Mouse (Mus musculus): Measurements from ENCODE around the gene Efna2. TPM values are rescaled to one million over a fixed set of nuclear protein-coding genes. Genes with fewer than 3 reads are reported as not detected.

Efna2 gene
- polyA plus RNA-seq, 1 experiment from 2014 or later = 12.1 TPM

GRCm38 (mm10) chr10:80152873-80153260 lies 26.4 kb upstream of the Efna2 start:
- H3K4me1 ChIP-seq (replicated peaks; ENCODE audit: control insufficient read depth, insufficient read depth, low read length) = peaks cover 64% of the 10 kb centered on the region

GRCm38 (mm10) chr10:80153713-80154112 lies 25.6 kb upstream of the Efna2 start:
- Histone ChIP-seq H3K4me2 (ENCODE audit: low read depth, low read length) (no peak overlapping the region), H3K36me3 (ENCODE audit: control insufficient read depth, insufficient read depth, low read length) (peaks cover 48% of the 10 kb centered on the region), H3K4me3 (ENCODE audit: low read length) (no peak overlapping the region), H3K9me3 (ENCODE audit: control insufficient read depth, low read length) (no peaks in the 10 kb centered on the region), H3K4me1 (replicated peaks; ENCODE audit: control insufficient read depth, insufficient read depth, low read length) (peaks cover 72% of the 10 kb centered on the region), H3K27ac (ENCODE audit: low read length) (no peak overlapping the region; the same call in 1 of the 2 replicates), H3K9ac (ENCODE audit: low read length) (peak overlapping the region; percentile 98; the same call in 1 of the 2 replicates), H3K27me3 (ENCODE audit: control insufficient read depth, insufficient read depth, low read depth, low read length) (no peaks in the 10 kb centered on the region)
- ATAC-seq (ENCODE audit: low read depth) = no peak
- WGBS = 68% methylated on average over 19 of the region's 19 CpGs

More at GRCm38 (mm10) chr10:80152873-80153260, 26.4 kb upstream of the Efna2 start:
- WGBS = 13% methylated on average over 3 of the region's 3 CpGs
- peak overlapping the region; percentile 96 for H3K4me2 ChIP-seq (ENCODE audit: low read depth, low read length)
- no peak for ATAC-seq (ENCODE audit: low read depth)
- no peaks in the 10 kb centered on the region for H3K9me3 ChIP-seq (ENCODE audit: control insufficient read depth, low read length)
- peak overlapping the region; percentile 97 for H3K27ac ChIP-seq (ENCODE audit: low read length)
- no peaks in the 10 kb centered on the region for H3K27me3 ChIP-seq (ENCODE audit: control insufficient read depth, insufficient read depth, low read depth, low read length)
- peak overlapping the region; percentile 88 for H3K4me3 ChIP-seq (ENCODE audit: low read length)
- peaks cover 48% of the 10 kb centered on the region for H3K36me3 ChIP-seq (ENCODE audit: control insufficient read depth, insufficient read depth, low read length)
- peak overlapping the region; percentile 98 for H3K9ac ChIP-seq (ENCODE audit: low read length)

- no peak for ATAC-seq (ENCODE audit: low read depth)
- Histone ChIP-seq H3K4me1 (replicated peaks; ENCODE audit: control insufficient read depth, insufficient read depth, low read length) (peaks cover 78% of the 10 kb centered on the region), H3K9me3 (ENCODE audit: control insufficient read depth, low read length) (no peaks in the 10 kb centered on the region), H3K4me2 (ENCODE audit: low read depth, low read length) (no peak overlapping the region), H3K4me3 (ENCODE audit: low read length) (no peak overlapping the region), H3K9ac (ENCODE audit: low read length) (no peak overlapping the region), H3K36me3 (ENCODE audit: control insufficient read depth, insufficient read depth, low read length) (peaks cover 48% of the 10 kb centered on the region), H3K27ac (ENCODE audit: low read length) (no peak overlapping the region), H3K27me3 (ENCODE audit: control insufficient read depth, insufficient read depth, low read depth, low read length) (no peaks in the 10 kb centered on the region)
- 80% methylated on average over 7 of the region's 7 CpGs for WGBS
These were observed 24.9 kb upstream of the Efna2 start for GRCm38 (mm10) chr10:80154384-80154783.

GRCm38 (mm10) chr10:80155277-80155676 lies 24.0 kb upstream of the Efna2 start:
- no peak overlapping the region for H3K4me3 ChIP-seq (ENCODE audit: low read length)
- no peak overlapping the region for H3K4me2 ChIP-seq (ENCODE audit: low read depth, low read length)
- WGBS = 9% methylated on average over 1 of the region's 1 CpGs
- peaks cover 82% of the 10 kb centered on the region for H3K4me1 ChIP-seq (replicated peaks; ENCODE audit: control insufficient read depth, insufficient read depth, low read length)
- H3K27ac ChIP-seq (ENCODE audit: low read length) = 0 out of 2 replicates have a peak overlapping the region, but pooled peaks have one; percentile 73
- H3K27me3 ChIP-seq (ENCODE audit: control insufficient read depth, insufficient read depth, low read depth, low read length) = no peaks in the 10 kb centered on the region
- H3K36me3 ChIP-seq (ENCODE audit: control insufficient read depth, insufficient read depth, low read length) = peaks cover 48% of the 10 kb centered on the region
- H3K9ac ChIP-seq (ENCODE audit: low read length) = no peak overlapping the region
- no peak for ATAC-seq (ENCODE audit: low read depth)
- H3K9me3 ChIP-seq (ENCODE audit: control insufficient read depth, low read length) = no peaks in the 10 kb centered on the region

- Histone ChIP-seq H3K27ac (ENCODE audit: low read length) (peak overlapping the region; percentile 73), H3K4me3 (ENCODE audit: low read length) (no peak overlapping the region), H3K4me1 (replicated peaks; ENCODE audit: control insufficient read depth, insufficient read depth, low read length) (peaks cover 91% of the 10 kb centered on the region), H3K9me3 (ENCODE audit: control insufficient read depth, low read length) (no peaks in the 10 kb centered on the region), H3K4me2 (ENCODE audit: low read depth, low read length) (no peak overlapping the region), H3K27me3 (ENCODE audit: control insufficient read depth, insufficient read depth, low read depth, low read length) (no peaks in the 10 kb centered on the region), H3K9ac (ENCODE audit: low read length) (peak overlapping the region; percentile 22; the same call in 1 of the 2 replicates), H3K36me3 (ENCODE audit: control insufficient read depth, insufficient read depth, low read length) (peaks cover 48% of the 10 kb centered on the region)
- ATAC-seq (ENCODE audit: low read depth) = no peak
- 72% methylated on average over 29 of the region's 29 CpGs for WGBS
These were observed 23.1 kb upstream of the Efna2 start for GRCm38 (mm10) chr10:80156002-80156751.

- H3K4me2 ChIP-seq (ENCODE audit: low read depth, low read length) = no peak overlapping the region
- H3K9ac ChIP-seq (ENCODE audit: low read length) = peak overlapping the region; percentile 22; the same call in 1 of the 2 replicates
- no peaks in the 10 kb centered on the region for H3K9me3 ChIP-seq (ENCODE audit: control insufficient read depth, low read length)
- WGBS = 40% methylated on average over 7 of the region's 7 CpGs
- peak overlapping the region; percentile 73 for H3K27ac ChIP-seq (ENCODE audit: low read length)
- peaks cover 45% of the 10 kb centered on the region for H3K36me3 ChIP-seq (ENCODE audit: control insufficient read depth, insufficient read depth, low read length)
- ATAC-seq (ENCODE audit: low read depth) = no peak
- H3K4me3 ChIP-seq (ENCODE audit: low read length) = no peak overlapping the region
- H3K4me1 ChIP-seq (replicated peaks; ENCODE audit: control insufficient read depth, insufficient read depth, low read length) = peaks cover 94% of the 10 kb centered on the region
- no peaks in the 10 kb centered on the region for H3K27me3 ChIP-seq (ENCODE audit: control insufficient read depth, insufficient read depth, low read depth, low read length)
These were observed 22.6 kb upstream of the Efna2 start for GRCm38 (mm10) chr10:80156752-80157053.

GRCm38 (mm10) chr10:80157141-80157929 lies 21.9 kb upstream of the Efna2 start:
- Histone ChIP-seq H3K4me2 (ENCODE audit: low read depth, low read length) (no peak overlapping the region), H3K27me3 (ENCODE audit: control insufficient read depth, insufficient read depth, low read depth, low read length) (no peaks in the 10 kb centered on the region), H3K9ac (ENCODE audit: low read length) (peak overlapping the region; percentile 29; the same call in 1 of the 2 replicates), H3K4me3 (ENCODE audit: low read length) (no peak overlapping the region), H3K36me3 (ENCODE audit: control insufficient read depth, insufficient read depth, low read length) (peaks cover 43% of the 10 kb centered on the region), H3K9me3 (ENCODE audit: control insufficient read depth, low read length) (no peaks in the 10 kb centered on the region), H3K27ac (ENCODE audit: low read length) (peak overlapping the region; percentile 73), H3K4me1 (replicated peaks; ENCODE audit: control insufficient read depth, insufficient read depth, low read length) (peaks cover 94% of the 10 kb centered on the region)
- no peak for ATAC-seq (ENCODE audit: low read depth)
- WGBS = 46% methylated on average over 15 of the region's 15 CpGs

- Histone ChIP-seq H3K4me1 (replicated peaks; ENCODE audit: control insufficient read depth, insufficient read depth, low read length) (peaks cover 92% of the 10 kb centered on the region), H3K36me3 (ENCODE audit: control insufficient read depth, insufficient read depth, low read length) (peaks cover 40% of the 10 kb centered on the region), H3K9ac (ENCODE audit: low read length) (peak overlapping the region; percentile 49), H3K27ac (ENCODE audit: low read length) (peak overlapping the region; percentile 95), H3K27me3 (ENCODE audit: control insufficient read depth, insufficient read depth, low read depth, low read length) (no peaks in the 10 kb centered on the region), H3K4me2 (ENCODE audit: low read depth, low read length) (peak overlapping the region; percentile 76), H3K9me3 (ENCODE audit: control insufficient read depth, low read length) (no peaks in the 10 kb centered on the region), H3K4me3 (ENCODE audit: low read length) (no peak overlapping the region)
- WGBS = 5% methylated on average over 18 of the region's 18 CpGs
- ATAC-seq (ENCODE audit: low read depth) = peak; percentile 5
These were observed 20.8 kb upstream of the Efna2 start for GRCm38 (mm10) chr10:80158307-80158986.
